Mouse (Mus musculus) heart, adult 2 months (tissue): ENCODE measurements around the gene Gnao1.

ENCODE experiments used
- CTCF ChIP-seq: fragments of 200-600 bp; IDR thresholded peaks from 2 replicates; pipeline ENCODE4 v1.8.1; 2022; ENCODE audit warnings: antibody characterized with exemption, mild to moderate bottlenecking, moderate library complexity
- POLR2A ChIP-seq: fragments of 200-500 bp; IDR thresholded peaks from 2 replicates; pipeline ENCODE4 v1.6.1; 2011; ENCODE audit warnings: mild to moderate bottlenecking, low read depth, low read length, control low read depth; ENCODE audit not compliant: insufficient read depth

DNA sequence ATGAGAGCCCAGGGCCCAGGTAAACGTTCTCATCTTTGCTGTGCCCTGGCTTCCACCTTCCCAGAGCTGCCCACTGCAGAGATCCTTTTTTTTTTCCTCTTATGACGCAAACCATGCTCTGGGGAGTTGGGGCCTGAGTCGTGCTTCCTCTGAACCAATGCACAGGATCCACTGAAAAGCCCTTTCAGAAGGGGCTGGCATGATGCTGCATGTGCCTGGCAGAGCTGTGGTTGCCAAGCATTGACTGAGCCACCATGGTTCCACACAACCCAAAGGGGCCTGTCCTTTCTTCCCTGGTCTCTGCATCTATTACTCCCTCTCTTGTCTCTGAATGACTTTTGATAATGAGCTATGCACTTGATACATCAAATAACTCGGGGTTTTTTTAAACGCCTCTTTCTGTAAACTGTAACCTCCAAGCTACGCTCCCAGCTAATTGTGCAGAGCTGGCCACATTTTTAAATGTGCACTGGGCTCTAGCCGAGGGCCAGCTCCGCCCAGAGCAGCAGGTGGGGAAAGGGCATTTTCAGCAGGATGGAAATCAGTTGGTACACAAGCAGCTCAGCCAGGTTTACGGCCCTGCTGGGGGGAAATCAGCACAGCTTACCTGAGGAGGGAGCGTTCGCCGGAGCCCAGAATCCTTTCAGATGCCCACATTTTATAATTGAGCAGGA is 110.3 kb downstream of the Gnao1 start:
- TF ChIP-seq CTCF (no peak), POLR2A (no peak)
